Mouse (Mus musculus) frontal cortex, postnatal 10 days (tissue): ENCODE measurements around the gene Atg10.
A peak's percentile ranks its signal among the peaks of the same experiment; 100 is the strongest.
"Not testable (repeated sequence)": the region's sequence is repeated elsewhere in the genome, so short reads cannot be mapped to it uniquely, and the experiment has no call there.

Source experiments
- DNase-seq, 2 experiments: peaks; one replicate each; pipeline ENCODE4 v3.0.0; 2022; ENCODE audit warnings: low spot score in 2 of 2, mixed read lengths in 1 of 2

The Atg10 gene

DNA sequence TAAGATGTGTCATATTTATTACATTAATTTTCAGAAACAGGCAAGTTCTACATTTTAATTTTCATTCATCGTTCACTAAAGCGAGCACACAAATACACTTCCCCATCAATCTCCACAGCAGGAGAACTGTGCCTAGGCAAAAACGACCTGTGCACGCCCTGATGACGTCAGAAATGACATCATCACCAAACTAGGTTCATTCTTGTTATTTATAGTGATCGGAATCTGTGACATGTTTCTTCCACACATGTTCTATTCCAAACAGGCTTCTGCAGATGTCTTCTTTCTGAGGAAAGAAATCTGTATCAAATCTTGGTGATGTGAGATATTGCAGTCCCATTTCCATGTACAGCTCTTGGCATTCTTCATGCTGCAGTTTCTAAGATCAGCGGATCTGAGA lies 287.9 kb downstream of the Atg10 start:
- DNase-seq = no peak

DNA sequence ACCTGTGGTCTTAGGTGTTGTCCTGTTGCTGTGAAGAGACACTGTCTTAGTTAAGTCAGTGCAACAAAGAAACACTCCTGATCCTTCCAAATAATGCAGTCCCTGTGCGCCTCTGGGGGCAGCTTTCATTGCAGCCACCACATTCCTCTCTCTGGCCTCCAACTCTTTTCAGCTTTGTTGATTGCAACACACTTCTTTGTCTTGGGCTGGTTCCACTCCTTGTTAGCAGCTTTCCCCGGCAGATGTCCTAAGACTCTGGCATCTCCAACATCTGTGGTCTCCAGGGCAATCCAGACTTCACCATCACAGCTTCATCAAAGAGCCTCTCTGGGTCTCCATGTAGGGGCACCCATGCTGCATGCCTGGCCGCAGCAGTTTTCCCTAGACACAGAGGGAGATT lies 290.5 kb downstream of the Atg10 start:
- no peak for DNase-seq

DNA sequence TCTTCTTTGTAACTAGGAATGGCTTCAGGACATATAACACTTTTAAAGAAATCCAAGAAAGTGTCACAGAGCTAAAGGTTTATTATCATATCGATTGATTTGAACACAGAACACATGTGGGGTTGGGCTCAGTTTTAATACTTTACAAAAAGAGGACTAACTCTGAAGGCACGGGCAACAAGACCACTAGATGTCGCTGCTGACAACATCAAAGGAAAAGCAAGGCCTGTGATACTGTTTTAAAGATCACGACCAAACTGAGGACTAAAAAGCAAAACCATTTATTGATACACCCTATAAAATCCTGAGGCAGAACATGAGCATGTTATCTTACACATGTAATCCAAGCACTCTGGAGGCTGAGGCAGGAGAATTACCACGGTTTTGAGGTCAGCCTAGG lies 293.9 kb downstream of the Atg10 start:
- DNase-seq = peak in 1 of 2 experiments; percentile 74

DNA sequence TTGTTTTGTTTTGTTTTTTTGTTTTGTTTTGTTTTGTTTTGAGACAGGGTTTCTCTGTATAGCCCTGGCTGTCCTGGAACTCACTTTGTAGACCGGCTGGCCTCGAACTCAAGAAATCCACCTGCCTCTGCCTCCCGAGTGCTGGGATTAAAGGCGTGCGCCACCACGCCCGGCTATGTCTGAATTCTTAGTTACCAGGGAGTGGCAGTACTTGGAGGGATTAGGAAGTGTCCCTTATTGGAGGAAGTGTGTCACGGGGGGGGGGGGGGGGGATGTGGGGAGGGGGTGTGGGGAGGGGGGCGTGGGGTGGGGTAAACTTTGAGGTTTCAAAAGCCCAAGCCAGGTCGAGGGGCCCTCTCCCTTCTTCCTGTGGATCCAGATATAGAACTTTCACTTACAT lies 295.5 kb downstream of the Atg10 start:
- not testable (repeated sequence) for DNase-seq

DNA sequence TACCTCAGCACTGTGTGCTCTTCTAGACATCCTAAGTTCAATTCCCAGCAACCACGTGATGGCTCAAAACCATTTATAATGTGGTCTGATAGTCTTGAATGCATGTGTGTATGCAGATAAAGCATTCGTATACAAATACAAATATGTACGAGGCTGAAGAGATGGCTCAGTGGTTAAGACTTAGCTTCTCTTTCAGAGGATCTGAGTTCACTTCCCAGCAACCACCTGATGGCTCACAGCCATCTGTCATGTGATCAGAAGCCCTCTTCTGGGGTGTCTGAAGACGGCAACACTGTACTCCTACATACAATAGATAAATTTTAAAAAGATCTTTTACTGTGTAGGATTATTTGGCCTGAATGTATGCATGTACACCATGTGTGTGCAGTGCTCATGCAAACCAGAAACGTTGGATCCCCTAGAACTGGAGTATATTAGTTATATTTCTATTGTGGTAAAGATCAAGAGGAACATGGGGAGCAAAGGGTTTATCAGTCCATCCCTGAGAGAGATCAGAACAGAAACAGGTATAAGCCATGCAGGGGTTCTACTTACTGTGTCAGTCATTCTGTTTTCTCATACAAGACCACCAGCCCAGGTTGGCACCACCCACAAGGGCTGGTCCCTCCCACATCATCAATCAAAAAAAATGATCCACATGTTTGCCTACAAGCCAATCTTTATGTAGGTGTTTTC lies 296.7 kb downstream of the Atg10 start:
- no peak for DNase-seq

DNA sequence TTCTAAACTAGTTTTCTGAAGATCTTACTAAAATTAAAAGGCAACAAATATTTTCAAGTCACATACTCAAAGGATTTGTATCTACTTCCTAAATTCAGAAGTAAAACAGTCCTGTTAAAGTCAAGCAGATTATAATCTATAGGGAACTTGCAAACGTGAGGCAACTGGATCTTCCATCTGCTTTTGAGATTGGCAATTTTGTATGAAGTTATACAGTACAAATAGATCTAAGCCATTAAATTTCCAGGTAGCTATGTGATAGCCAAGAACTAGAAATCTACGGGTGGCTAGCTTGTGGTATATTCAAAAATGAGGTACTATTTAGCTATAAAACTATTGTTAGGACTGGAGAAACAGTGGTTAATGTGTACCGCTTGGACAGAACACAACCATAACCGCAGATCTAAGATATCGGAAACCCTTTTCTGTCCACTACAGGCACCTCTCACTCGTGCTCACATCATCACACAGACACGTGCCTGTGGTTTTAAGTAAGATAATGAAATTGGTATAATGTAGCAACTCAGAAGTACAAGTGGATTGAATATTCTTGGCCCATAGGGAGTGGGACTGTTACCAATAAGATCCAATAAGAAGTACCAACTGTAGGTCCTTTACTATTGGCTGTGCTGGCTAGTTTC lies 297.5 kb downstream of the Atg10 start:
- DNase-seq = no peak

DNA sequence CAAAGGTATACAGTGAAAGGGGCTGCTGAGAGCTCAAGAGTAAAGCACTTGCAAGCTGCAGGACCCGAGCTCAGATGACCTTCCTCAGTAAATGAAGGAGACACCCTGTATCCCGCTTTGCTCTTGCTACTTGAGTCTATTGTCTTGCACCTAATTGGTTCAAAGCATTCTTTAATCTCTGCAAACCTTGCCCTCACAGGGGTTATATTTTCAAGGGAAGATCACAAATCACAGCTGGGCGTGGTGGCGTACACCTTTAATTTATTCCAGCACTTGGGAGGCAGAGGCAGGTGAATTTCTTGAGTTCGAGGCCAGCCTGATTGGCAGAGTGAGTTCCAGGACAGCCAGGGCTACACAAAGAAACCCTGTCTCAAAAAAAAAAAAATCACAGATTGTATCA lies 298.6 kb downstream of the Atg10 start:
- no peak for DNase-seq

DNA sequence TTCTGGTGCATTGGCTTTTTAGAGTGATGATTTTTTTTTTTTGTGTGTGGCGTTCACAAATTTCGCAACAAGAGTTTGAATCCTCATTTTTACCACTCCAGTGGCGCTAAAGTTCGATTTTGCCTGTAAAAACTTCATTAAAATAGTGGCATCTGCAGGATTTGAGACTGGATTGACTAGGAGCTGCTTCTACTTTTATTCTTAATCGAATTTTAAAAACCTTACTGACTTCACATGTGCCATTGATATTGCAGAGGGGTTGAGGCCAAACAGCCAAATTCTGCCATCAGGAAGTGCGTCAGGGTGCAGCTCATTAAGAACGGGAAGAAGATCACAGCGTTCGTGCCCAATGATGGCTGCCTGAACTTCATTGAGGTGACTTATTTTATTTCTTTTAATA lies 299.7 kb downstream of the Atg10 start:
- DNase-seq = no peak

DNA sequence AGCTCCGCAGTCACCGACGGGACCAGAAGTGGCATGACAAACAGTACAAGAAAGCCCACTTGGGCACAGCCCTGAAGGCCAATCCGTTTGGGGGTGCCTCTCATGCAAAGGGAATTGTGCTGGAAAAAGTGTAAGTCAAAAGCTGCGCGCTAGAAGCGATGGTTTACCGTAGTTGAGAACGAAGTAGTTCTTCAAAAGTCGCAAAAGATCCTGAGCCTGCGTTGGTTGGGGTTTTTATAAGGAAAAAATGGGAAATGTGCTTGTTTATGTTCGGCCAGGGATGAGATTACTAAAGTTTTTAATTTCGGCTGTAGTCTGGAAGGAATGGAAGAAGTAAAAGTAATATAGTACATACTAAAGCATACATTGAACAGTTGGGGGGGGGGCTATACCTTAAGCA lies 300.2 kb downstream of the Atg10 start:
- DNase-seq = not testable (repeated sequence)

DNA sequence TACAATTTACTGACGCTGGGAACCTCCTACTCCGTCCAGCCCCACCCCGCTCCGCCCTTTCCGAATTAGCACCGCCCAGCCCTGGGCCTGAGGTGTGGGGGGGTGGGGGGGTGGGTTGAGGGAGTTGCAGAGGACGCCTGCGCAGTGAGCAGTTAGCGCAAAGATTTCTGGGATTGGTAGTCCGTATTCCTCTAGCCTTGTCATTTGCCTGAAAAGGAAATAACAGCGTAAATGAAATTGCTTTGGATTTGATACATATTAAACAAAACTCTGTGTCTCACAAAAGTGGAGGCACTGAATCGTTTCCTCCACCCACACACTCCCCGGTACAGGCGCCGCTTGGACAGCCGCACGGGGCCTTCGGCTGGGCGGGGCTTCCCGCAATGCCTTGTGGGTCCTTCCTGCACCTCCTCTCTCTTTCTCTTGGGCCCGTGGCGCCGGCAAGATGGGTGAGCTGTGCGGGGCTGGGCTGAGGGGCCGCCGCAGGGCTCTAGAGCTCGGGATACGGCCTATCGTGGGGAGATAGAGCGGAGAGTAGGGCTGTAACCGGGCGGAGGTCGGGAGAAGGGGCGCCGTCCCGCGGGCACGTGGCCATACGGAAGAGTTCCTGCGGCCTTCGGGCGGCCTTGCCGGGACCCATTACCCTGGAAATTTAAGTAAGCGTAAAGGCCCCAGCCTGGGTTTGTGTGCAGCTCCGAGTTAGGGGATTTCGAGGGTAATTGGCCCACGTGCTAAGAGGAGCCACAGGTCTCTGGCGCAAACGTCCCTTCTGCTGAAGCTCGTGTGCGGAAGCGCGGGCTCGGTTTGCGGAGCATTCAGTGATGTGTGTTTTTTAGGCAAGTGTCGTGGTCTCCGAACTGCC lies 300.8 kb downstream of the Atg10 start, which contains the start of gene Rps23:
Gene Rps23, plus strand, starts transcription at position 208 of the 862 bp plus-strand sequence.
- DNase-seq = peak; percentile 80 to 87

DNA sequence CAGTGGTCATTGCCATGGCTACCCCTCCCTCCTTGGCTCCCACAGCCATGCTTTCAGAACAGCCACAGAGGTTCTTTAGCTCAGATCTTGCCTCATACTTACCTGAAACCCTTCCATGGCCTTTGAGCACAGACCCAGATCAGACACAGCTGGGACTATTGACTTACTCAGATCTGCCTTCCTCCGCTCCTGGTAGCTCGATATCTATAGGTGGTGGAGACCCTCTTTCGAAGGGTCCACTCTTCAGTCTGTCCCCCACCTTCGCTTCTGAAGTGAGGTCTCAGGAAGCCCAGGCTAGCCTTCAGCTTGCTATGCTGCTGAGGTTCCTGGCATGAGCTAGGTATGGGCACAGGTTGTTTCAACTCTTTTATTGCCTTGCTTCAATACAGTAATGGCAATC lies 309.0 kb downstream of the Atg10 start:
- no peak for DNase-seq

DNA sequence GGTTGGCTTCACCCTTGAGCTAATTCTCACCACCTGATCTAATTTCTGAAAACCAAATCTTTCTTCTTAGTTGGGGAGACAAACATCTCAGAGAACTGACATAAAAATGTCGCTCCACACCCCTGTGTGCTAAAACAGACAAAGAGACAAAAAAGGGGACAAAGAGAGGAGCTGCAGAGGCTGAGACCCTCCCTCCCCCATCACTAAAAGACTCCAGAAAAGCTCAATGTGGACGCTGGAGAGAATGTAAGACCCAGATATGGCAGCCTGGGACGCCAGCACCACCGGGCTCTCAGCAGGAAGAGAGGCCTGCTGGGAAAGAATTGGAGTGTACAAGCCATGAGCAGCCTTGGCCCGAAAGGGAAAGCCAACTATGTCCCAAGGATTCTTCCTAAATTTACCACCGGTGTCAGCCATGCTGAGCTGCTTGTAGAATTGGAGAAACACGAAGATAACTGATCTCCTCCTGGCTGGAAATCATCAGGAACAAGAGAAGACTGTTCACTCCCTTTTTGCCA lies 310.0 kb downstream of the Atg10 start:
- no peak for DNase-seq

DNA sequence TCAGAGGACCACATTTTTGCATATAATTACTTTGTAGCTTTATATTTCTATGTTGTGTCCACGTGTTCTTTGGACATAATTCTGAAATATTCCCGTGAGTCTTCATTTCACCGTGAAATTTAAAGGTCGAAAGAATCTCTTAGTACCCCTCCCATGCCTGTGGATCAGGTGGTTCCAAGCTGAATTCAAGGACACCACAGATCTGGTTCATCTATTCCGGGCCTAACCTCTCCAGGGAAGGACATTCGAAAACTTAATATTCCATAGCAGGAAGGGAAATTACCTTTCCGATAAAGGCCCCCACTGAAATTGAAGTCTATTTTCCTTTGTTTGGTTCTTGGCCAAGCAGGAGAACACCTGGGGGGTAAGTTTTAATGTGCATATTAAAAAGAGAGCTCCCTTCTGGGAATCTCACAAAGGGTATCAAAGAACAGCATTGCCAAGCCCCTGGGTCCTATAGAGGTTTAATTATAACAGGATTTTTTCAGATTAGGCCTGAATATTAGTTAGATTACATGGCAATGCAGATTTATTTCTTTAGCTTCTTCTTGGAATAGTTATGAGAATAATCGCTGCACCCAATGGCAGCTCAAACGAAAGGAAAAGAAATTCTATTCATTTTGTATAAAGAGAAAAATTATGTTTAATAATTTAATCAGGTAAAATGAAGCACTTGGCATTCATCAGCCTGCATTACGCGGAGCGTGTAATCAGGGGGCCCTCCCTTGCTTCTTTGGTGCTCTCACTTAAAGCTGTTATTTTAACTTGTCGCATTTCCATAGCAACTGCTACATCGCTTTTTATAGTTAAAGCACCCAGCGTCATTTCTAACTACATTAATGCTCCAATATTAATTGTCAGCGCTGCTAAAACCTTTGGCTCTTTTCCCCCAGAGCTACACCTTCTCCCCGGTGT lies 310.8 kb downstream of the Atg10 start:
- DNase-seq = no peak

DNA sequence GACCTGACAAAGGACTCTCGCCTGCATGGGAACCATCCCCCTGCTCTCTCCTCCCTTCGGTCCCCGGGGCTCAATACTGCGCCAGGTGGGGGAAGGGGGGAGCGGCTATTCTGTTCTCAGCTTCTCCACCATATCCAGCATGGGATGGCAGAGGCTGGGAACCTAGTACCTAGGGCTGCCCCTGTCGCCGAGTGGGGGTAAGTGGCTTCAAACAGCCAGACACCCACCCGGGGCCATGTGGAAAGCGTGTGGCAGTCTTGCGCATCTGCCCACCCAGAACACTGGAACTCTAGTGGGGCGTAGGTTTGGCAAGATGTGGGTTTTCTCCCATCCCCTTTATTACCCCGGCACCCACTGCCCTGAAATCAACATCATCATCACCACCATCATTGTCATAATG lies 316.4 kb downstream of the Atg10 start:
- no peak for DNase-seq

DNA sequence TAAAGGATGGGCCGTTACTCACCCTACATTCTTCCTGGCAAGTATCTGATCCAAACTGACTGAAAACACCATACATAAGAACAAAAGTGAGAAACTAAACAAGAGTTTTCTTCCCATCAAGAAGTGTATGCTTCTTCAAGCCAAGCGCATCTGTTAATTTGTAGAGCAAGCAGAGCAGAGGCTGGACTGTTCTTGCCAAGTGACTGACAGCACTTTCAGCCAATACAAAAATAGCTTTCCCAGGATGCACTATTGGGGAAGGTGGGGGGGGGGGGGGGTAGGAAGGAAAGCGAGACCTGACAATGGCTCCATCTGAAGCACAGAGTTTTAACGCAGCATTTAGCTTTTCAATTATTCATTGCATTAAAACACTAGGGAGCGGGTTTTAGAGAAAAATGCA lies 318.6 kb downstream of the Atg10 start, which contains the start of gene Atp6ap1l:
Gene Atp6ap1l, minus strand, starts transcription at position 180 of the 400 bp plus-strand sequence.
- no peak for DNase-seq

DNA sequence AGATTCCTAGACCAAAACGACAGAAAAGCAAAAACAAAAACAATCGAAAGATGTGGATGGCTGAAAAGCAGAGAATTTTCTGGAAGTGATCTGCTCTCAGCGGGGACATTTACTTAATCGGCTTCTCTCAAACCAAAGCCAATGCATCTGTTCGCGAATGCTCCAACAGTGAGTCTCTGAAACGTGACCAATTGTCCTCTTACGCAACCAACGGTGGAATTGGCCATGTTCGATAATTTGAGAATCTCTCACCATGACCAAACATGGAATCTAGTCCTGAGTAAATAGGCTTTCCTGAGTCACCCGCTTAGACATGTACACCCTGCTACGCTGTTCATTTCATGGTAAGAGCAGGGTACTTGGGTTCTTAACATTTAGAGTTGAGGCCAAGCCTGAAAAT lies 326.9 kb downstream of the Atg10 start:
- no peak for DNase-seq

DNA sequence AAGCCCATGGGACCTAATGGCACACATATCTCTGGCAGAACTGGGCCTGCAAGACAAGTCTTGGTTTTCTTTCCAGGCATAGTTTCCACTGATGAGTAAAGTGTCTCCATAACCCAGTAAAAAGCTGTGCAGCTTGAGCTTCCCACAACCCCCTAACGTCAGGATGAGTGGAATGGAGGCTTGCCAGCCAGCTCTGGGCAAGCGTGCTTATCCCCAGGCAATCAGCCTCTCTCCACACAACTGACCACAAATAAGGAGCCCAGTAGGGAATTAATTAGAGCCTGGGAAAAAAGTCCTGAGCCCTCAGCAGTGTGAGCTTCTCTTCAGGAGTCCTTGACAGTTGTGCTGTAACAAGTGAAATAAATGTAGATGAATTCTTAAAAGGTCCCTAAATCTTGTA lies 327.7 kb downstream of the Atg10 start:
- peak in 1 of 2 experiments; percentile 41 for DNase-seq

DNA sequence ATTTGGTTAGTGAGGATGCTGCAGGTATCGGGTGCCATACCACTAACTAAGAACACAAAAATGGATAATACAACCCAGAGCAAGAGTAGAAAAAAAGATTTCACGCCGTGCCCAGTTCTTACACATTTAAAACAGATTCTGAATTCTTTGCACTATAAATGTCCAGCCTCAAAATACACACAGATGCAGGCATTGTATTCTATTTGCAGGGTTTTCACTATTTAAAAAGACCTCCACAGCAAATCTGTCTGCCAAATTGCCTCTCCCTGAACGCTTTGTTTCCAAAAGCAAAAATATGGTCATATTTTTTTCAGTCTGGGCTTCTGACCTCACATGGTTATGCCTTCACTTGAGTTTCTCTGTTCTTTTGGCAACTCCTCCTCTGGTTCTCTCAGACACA lies 328.9 kb downstream of the Atg10 start:
- DNase-seq = no peak

DNA sequence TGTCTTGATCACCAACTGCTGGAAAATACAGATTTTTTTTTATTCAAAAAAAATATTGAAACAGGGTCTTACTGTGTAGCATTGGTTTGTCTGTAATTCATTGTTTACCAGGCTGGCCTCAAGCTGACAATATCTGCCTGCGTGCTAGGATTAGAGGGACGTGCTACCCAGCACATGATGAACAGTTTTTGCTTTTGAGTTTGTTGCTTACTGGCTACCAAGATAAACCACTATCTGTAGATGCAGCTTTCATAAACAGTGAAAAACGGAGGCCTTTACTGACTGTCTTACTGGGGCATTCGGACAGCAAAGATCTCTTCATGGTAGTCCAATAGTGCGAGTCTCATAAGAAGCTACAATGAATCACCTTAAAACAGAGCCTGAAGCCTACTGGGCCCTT lies 333.7 kb downstream of the Atg10 start:
- DNase-seq = no peak

DNA sequence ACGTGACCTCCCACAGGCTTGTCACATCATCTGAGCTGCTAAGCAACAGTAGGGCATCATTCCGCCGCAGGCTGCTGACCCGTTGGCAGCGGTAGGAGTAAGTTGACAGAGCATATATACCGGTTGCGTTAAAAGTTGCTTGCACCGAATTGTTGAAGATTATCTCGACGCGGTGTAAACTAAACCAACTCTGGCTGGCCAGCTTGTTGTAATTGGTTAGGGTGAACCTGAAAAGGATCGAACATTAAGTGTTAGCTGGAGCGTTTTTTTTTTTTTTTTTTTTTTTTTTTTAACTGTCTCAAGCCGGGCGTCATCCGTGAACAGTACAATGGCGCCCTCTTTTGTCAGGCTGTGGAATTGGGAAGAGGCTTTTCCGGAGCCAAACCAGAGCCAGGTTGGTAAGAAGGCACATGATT lies 337.2 kb downstream of the Atg10 start:
- peak; percentile 32 to 72 for DNase-seq

DNA sequence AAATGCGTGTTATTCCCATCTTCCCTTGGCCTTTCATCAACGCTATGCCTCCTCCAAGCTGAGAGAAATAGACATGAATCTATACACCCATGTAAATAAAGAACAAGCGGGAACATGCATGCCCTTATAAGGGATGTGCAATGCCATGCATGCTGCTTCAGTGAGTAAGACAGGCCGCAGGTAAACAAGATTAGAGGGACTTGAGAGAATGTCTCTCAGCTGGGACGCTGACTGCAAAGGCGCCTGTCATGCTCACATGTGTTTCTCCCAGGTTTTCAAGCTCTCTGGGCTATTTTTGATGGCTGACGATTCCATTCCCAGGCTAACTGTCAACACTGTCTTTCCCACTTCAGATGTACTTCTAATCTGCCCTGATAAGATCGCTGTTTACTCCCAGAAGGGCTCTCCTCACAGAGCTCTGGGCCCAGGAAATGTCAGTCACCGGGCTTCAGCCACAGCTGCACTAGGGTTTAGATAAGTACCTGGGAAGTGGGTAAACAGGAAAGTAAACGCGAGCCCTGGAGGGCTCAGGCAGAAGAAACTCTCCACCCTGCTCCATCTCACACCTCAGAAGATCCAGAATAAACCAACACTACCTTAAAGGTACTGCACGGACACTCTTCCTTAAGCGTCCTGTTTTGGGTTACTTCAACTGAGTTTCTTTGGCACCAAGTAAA lies 337.8 kb downstream of the Atg10 start:
- DNase-seq = no peak
